Mouse (Mus musculus): Measurements from ENCODE around the gene Tmcc1. TPM values are rescaled to one million over a fixed set of nuclear protein-coding genes. Genes with fewer than 3 reads are reported as not detected.
"Not testable (repeated sequence)": the region's sequence is repeated elsewhere in the genome, so short reads cannot be mapped to it uniquely, and the experiment has no call there.

Tmcc1 gene
- 10 to 100 TPM; 80.1 to 81.7 TPM for total RNA-seq (2021)

GRCm38 (mm10) chr6:116193394-116194393 lies at the start of gene Tmcc1:
Gene Tmcc1, minus strand, starts transcription at chr6:116193486.
- DNase-seq (ENCODE audit: extremely low spot score in 1 of 2, low spot score in 1 of 2): peak; percentile 98 to 99

- no peak for DNase-seq (ENCODE audit: extremely low spot score in 1 of 2, low spot score in 1 of 2)
These were observed 47.1 kb upstream of the Tmcc1 start for GRCm38 (mm10) chr6:116240371-116240770.

- no peak for DNase-seq (ENCODE audit: extremely low spot score in 1 of 2, low spot score in 1 of 2)
These were observed 44.8 kb upstream of the Tmcc1 start for GRCm38 (mm10) chr6:116238083-116238482.

GRCm38 (mm10) chr6:116235336-116235735 lies 42.0 kb upstream of the Tmcc1 start:
- DNase-seq (ENCODE audit: extremely low spot score in 1 of 2, low spot score in 1 of 2): no peak

GRCm38 (mm10) chr6:116234821-116235220 lies 41.5 kb upstream of the Tmcc1 start:
- DNase-seq (ENCODE audit: extremely low spot score in 1 of 2, low spot score in 1 of 2): not testable (repeated sequence)

- peak; percentile 45 to 78 for DNase-seq (ENCODE audit: extremely low spot score in 1 of 2, low spot score in 1 of 2)
These were observed 35.7 kb upstream of the Tmcc1 start for GRCm38 (mm10) chr6:116228785-116229525.

- no peak for DNase-seq (ENCODE audit: extremely low spot score in 1 of 2, low spot score in 1 of 2)
These were observed 34.5 kb upstream of the Tmcc1 start for GRCm38 (mm10) chr6:116227767-116228166.

GRCm38 (mm10) chr6:116207729-116208534 lies 14.6 kb upstream of the Tmcc1 start, which contains the start of gene Washc2:
Gene Washc2, plus strand, starts transcription at chr6:116208038.
- DNase-seq (ENCODE audit: extremely low spot score in 1 of 2, low spot score in 1 of 2): peak; percentile 85 to 88

- DNase-seq (ENCODE audit: extremely low spot score in 1 of 2, low spot score in 1 of 2): no peak
These were observed 6.4 kb upstream of the Tmcc1 start for GRCm38 (mm10) chr6:116199682-116200081.

- DNase-seq (ENCODE audit: extremely low spot score in 1 of 2, low spot score in 1 of 2): no peak
These were observed 4.9 kb upstream of the Tmcc1 start for GRCm38 (mm10) chr6:116198173-116198572.

- no peak for DNase-seq (ENCODE audit: extremely low spot score in 1 of 2, low spot score in 1 of 2)
These were observed 2.5 kb upstream of the Tmcc1 start for GRCm38 (mm10) chr6:116195811-116196210.

GRCm38 (mm10) chr6:116192809-116193311 lies 426 bp downstream of the Tmcc1 start:
- DNase-seq (ENCODE audit: extremely low spot score in 1 of 2, low spot score in 1 of 2): peak; percentile 37 to 52

- DNase-seq (ENCODE audit: extremely low spot score in 1 of 2, low spot score in 1 of 2): no peak
These were observed 3.9 kb downstream of the Tmcc1 start for GRCm38 (mm10) chr6:116189417-116189816.

GRCm38 (mm10) chr6:116186485-116186884 lies 6.8 kb downstream of the Tmcc1 start:
- DNase-seq (ENCODE audit: extremely low spot score in 1 of 2, low spot score in 1 of 2): no peak

- DNase-seq (ENCODE audit: extremely low spot score in 1 of 2, low spot score in 1 of 2): no peak
These were observed 9.8 kb downstream of the Tmcc1 start for GRCm38 (mm10) chr6:116183509-116183908.

GRCm38 (mm10) chr6:116180731-116181130 lies 12.6 kb downstream of the Tmcc1 start:
- DNase-seq (ENCODE audit: extremely low spot score in 1 of 2, low spot score in 1 of 2): no peak

- no peak for DNase-seq (ENCODE audit: extremely low spot score in 1 of 2, low spot score in 1 of 2)
These were observed 14.9 kb downstream of the Tmcc1 start for GRCm38 (mm10) chr6:116178376-116178775.

- DNase-seq (ENCODE audit: extremely low spot score in 1 of 2, low spot score in 1 of 2): not testable (repeated sequence)
These were observed 19.7 kb downstream of the Tmcc1 start for GRCm38 (mm10) chr6:116173511-116174099.

- no peak for DNase-seq (ENCODE audit: extremely low spot score in 1 of 2, low spot score in 1 of 2)
These were observed 26.9 kb downstream of the Tmcc1 start for GRCm38 (mm10) chr6:116166383-116166782.
